Mouse (Mus musculus) liver, embryonic 16.5 days (tissue): Measurements from ENCODE around the gene Ptpn14. TPM values are rescaled to one million over a fixed set of nuclear protein-coding genes. Genes with fewer than 3 reads are reported as not detected.

Source experiments
- ATAC-seq: fragments of 200-750 bp; cut with Nextera tagmentation; 2 replicates; pipeline ENCODE4 v1.8.0; 2017; ENCODE audit warnings: low read depth, mild to moderate bottlenecking, moderate number of reproducible peaks, moderate library complexity
- H3K27ac ChIP-seq: fragments of 300-500 bp; sonication (generic); 2 replicates; pipeline ENCODE4 v1.5.1; 2014; ENCODE audit warnings: mild to moderate bottlenecking, low read length
- H3K27me3 ChIP-seq: fragments of 300-500 bp; sonication (generic); 2 replicates; pipeline ENCODE4 v1.6.1; 2014; ENCODE audit warnings: low read depth, low read length, mixed read lengths; ENCODE audit not compliant: control insufficient read depth, insufficient read depth
- H3K36me3 ChIP-seq: fragments of 300-500 bp; sonication (generic); 2 replicates; pipeline ENCODE4 v1.6.1; 2014; ENCODE audit warnings: mild to moderate bottlenecking; ENCODE audit not compliant: control insufficient read depth, insufficient read depth
- H3K4me1 ChIP-seq: fragments of 300-500 bp; sonication (generic); 2 replicates; pipeline ENCODE4 v1.6.1; 2014; ENCODE audit warnings: low read depth, low read length, mixed read lengths; ENCODE audit not compliant: control insufficient read depth
- H3K4me2 ChIP-seq: fragments of 300-500 bp; sonication (generic); 2 replicates; pipeline ENCODE4 v1.6.1; 2014; ENCODE audit warnings: low read depth, low read length, mixed read lengths
- H3K4me3 ChIP-seq: fragments of 300-500 bp; sonication (generic); 2 replicates; pipeline ENCODE4 v1.5.1; 2014; ENCODE audit warnings: low read depth, mild to moderate bottlenecking, low read length
- H3K9ac ChIP-seq: fragments of 300-500 bp; sonication (generic); 2 replicates; pipeline ENCODE4 v1.6.1; 2014; ENCODE audit warnings: low read depth, low read length
- H3K9me3 ChIP-seq: fragments of 300-500 bp; sonication (generic); replicated peaks from 2 replicates; pipeline ENCODE4 v1.6.1; 2016; ENCODE audit warnings: low read length; ENCODE audit not compliant: control insufficient read depth
- WGBS: fragments of 180-500 bp; shearing (Covaris S2); extraction: QIAGEN DNeasy Blood & Tissue Kit; methylation state at CpG from one replicate; pipeline ENCODE4 v1.1.7; 2014; ENCODE audit not compliant: insufficient replicate concordance; 5-methylcytosine and 5-hydroxymethylcytosine counted together
- polyA plus RNA-seq: library from polyadenylated mRNA; unstranded; fragments of >200 nt; fragmentation: Nextera tagmentation; extraction: Ambion mirVana; gene quantifications from 2 replicates; pipeline ENCODE4 v1.2.1, GENCODE M21; 2015

The Ptpn14 gene
- polyA plus RNA-seq, 1 experiment from 2014 or later, result 0.38 TPM

DNA sequence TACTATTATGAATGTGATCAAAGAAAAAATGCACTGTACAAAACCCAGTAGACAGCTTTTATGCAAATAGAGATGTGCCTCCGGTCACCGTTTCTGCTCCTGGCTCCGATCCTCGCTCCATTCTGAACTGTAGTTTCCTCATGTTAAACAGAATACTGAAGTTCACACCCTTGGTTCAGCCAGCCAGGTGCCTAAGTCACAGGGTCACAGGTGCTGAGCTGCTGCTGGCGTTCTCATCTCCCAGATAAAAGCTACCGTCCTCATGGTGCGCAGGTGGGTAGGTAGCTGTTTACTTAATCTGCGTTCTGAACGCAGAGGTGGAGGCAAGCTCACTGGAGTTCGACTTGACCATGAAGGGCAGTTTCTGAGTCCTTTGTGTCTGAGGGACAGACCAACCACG lies 75.7 kb downstream of the Ptpn14 start:
- WGBS, result 80% methylated on average over 11 of the region's 11 CpGs

DNA sequence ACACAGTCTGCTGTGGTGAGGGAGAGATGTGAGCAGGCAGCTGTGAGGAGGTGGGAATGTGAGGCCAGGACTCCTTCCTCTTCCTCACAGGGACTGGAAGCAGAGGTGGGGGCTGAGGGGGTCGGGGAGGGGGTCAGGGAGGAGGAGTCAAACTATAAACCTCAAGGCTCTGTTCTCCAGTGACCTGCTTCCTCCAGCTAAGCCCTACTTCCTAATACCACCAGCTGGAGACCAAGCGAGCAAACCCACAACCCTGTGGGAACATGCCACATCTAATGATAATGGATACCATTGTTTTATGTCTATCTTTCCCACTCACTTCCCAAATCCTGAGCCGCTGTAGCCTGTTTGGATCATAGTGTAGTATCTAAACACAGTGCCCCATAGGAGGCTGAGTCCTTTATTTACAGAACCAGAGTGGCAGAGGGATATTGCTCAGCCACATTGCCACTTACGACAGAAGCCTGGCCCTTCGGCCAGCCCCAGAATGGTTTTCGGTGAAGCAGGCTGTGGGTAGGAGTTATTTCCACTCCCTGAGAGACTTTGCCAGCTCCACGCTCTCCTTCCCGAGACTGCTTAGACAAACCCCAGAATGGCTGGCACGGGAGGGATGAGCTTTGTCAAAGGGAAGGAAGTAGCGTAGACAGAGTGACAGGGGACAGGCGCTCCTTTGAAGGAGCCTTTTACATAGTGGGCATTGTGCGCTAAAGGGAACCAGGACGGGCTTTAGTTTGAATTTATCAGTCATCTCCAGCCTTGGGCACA lies 78.6 kb downstream of the Ptpn14 start:
- Histone ChIP-seq H3K4me2 (no peak overlapping the region), H3K27ac (no peak overlapping the region), H3K27me3 (no peaks in the 10 kb centered on the region), H3K9me3 (0 out of 2 replicates have a peak, but pooled peaks cover 3% of the 10 kb centered on the region), H3K4me3 (no peak overlapping the region), H3K4me1 (peaks cover 8% of the 10 kb centered on the region), H3K36me3 (no peaks in the 10 kb centered on the region), H3K9ac (no peak overlapping the region)
- 44% methylated on average over 13 of the region's 13 CpGs for WGBS
- no peak for ATAC-seq

More for the DNA sequence above, 75.7 kb downstream of the Ptpn14 start:
- 0 out of 2 replicates have a peak, but pooled peaks cover 3% of the 10 kb centered on the region for H3K9me3 ChIP-seq
- no peak overlapping the region for H3K9ac ChIP-seq
- no peaks in the 10 kb centered on the region for H3K27me3 ChIP-seq
- no peak for ATAC-seq
- H3K4me1 ChIP-seq, result peaks cover 7% of the 10 kb centered on the region
- H3K4me3 ChIP-seq, result no peak overlapping the region
- H3K4me2 ChIP-seq, result no peak overlapping the region
- H3K27ac ChIP-seq, result no peak overlapping the region
- H3K36me3 ChIP-seq, result no peaks in the 10 kb centered on the region

DNA sequence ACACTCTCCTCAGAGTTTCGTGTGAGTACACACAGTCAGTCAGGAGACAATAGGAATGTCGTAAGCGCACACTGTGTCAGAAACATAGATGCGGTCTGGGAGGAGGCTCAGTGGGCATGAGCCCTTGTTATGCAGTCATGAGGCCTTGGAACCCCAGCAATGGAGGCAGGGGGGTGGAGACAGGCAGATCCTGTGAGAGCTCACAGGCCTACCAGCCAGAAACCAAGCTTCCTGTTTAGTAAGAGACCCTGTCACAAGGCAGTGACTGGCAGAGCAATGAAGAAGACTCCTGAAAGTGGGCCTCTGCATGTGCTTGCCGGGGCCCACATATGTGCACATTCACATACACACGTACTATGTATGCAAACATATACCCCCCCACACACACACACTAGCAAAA lies 79.9 kb downstream of the Ptpn14 start:
- no peaks in the 10 kb centered on the region for H3K27me3 ChIP-seq
- no peak overlapping the region for H3K9ac ChIP-seq
- H3K27ac ChIP-seq, result no peak overlapping the region
- H3K36me3 ChIP-seq, result no peaks in the 10 kb centered on the region
- H3K4me3 ChIP-seq, result no peak overlapping the region
- H3K4me2 ChIP-seq, result no peak overlapping the region
- 65% methylated on average over 6 of the region's 6 CpGs for WGBS
- ATAC-seq, result no peak
- H3K9me3 ChIP-seq, result no peaks in the 10 kb centered on the region
- H3K4me1 ChIP-seq, result peaks cover 15% of the 10 kb centered on the region

DNA sequence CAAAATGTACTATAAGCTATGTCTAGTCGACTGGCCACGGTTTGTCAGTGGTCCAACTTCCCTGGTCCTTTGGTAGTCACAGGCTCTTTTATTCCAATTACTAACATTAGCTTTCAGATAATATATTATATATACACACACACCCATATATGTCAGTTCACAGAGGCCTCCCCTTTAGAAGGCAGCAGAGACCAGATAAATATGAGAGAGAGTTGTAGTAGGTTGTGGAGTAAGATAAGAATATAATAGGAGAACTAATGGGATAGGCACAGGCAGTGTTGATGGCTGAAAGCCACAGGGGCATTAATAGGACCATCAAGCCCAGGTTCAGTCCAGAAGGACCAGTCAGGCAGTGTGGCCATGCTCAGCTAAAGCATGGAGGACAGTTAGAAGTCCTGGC lies 80.4 kb downstream of the Ptpn14 start:
- 39% methylated on average over 2 of the region's 2 CpGs for WGBS
- no peaks in the 10 kb centered on the region for H3K9me3 ChIP-seq
- ATAC-seq, result peak; percentile 80
- H3K4me1 ChIP-seq, result peaks cover 17% of the 10 kb centered on the region
- no peak overlapping the region for H3K4me2 ChIP-seq
- H3K36me3 ChIP-seq, result no peaks in the 10 kb centered on the region
- no peaks in the 10 kb centered on the region for H3K27me3 ChIP-seq
- no peak overlapping the region for H3K27ac ChIP-seq
- no peak overlapping the region for H3K4me3 ChIP-seq
- H3K9ac ChIP-seq, result no peak overlapping the region

DNA sequence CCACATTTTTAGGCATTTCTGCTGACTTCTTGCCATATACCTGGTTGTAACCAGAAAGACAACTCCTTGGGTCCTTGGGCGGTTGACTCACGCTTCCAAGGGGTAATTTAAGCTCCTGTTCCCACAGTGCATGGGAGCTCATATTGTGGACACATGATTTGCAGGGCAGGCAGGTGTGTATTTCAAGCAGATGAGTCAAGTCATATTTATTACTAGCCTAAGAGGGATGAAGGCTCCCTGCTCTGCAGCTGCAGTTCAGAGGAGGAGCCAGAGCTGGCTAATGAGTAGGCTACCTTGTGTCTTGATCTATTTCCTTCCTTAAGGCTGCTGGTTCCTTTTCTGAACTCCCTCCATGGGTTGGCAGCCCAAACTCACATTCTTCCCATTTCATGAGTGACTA lies 83.7 kb downstream of the Ptpn14 start:
- no peak for ATAC-seq
- no peak overlapping the region for H3K4me3 ChIP-seq

DNA sequence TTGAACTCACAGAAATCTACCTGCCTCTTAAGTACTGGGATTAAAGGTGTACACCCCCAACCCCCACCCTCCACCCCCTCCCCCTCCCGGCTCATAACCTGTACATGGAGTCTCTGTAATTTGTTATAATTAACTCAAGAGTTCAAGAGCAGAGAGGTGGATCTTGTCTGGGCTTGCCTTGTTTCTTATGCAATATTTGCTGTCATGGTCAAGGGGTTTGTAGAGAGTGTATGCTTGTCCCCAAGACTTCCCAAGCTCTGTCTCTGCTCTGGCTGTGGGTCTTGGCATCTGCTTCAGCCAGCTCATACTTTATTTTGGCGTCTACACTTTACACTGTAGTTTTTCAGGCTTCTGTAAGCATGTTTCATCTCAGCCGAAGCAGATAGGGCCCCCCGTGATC lies 86.3 kb downstream of the Ptpn14 start:
- Histone ChIP-seq H3K4me1 (peaks cover 9% of the 10 kb centered on the region), H3K27ac (no peak overlapping the region), H3K27me3 (no peaks in the 10 kb centered on the region), H3K36me3 (no peaks in the 10 kb centered on the region), H3K4me2 (no peak overlapping the region), H3K9ac (no peak overlapping the region), H3K4me3 (no peak overlapping the region), H3K9me3 (no peaks in the 10 kb centered on the region)
- 72% methylated on average over 4 of the region's 4 CpGs for WGBS
- no peak for ATAC-seq

More for the DNA sequence above, 83.7 kb downstream of the Ptpn14 start:
- Histone ChIP-seq H3K9me3 (no peaks in the 10 kb centered on the region), H3K9ac (no peak overlapping the region), H3K36me3 (no peaks in the 10 kb centered on the region), H3K4me1 (peaks cover 17% of the 10 kb centered on the region), H3K4me2 (no peak overlapping the region), H3K27me3 (no peaks in the 10 kb centered on the region), H3K27ac (no peak overlapping the region)
- WGBS, result 71% methylated on average over 2 of the region's 2 CpGs

DNA sequence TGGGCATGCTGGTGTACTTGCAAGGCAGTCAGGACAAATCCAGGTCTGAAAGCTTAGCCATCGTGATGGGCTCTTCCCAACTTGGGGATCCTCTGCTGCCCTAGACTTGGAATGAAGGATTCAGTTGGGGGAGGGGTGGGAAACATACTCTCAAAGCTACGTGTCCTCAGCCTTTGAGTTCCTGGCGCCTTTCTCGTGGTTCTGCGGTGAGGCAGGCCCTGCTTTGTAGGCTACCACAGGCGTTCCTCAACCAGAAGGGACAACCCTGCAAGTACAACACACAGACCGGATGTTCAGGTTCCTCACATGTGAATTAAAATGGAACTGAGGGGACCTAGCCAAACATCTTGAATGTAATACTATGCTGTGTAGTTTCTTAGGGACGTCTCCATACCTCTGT lies 89.0 kb downstream of the Ptpn14 start:
- Histone ChIP-seq H3K4me2 (no peak overlapping the region), H3K27ac (no peak overlapping the region), H3K27me3 (no peaks in the 10 kb centered on the region), H3K36me3 (no peaks in the 10 kb centered on the region), H3K9me3 (no peaks in the 10 kb centered on the region), H3K4me3 (no peak overlapping the region), H3K9ac (no peak overlapping the region), H3K4me1 (peaks cover 9% of the 10 kb centered on the region)
- no peak for ATAC-seq
- 66% methylated on average over 8 of the region's 8 CpGs for WGBS

DNA sequence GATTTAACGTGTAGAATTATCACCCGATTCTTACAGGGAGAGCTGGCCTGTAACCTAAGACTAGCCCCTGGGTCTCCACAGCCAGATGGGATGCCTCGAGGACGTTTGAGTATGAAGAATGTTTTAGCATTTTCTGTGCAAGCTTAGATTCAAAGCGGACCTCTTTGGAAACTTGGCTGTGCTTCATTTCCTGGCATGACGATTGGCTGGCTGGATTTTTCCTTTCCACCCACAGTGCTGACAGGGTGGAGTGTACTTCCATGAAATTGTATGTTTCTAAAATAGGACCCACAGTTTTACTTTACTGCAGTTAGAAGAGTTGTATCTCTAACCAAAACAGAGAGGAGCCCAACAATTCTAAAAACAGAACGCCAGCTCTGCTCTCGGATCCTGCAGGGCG lies 89.7 kb downstream of the Ptpn14 start:
- H3K27me3 ChIP-seq, result no peaks in the 10 kb centered on the region
- no peak overlapping the region for H3K9ac ChIP-seq
- no peaks in the 10 kb centered on the region for H3K36me3 ChIP-seq
- 69% methylated on average over 9 of the region's 9 CpGs for WGBS
- H3K4me3 ChIP-seq, result no peak overlapping the region
- no peak overlapping the region for H3K27ac ChIP-seq
- ATAC-seq, result no peak
- H3K4me1 ChIP-seq, result peaks cover 3% of the 10 kb centered on the region; the same call in 1 of the 2 replicates
- H3K4me2 ChIP-seq, result no peak overlapping the region
- H3K9me3 ChIP-seq, result no peaks in the 10 kb centered on the region

DNA sequence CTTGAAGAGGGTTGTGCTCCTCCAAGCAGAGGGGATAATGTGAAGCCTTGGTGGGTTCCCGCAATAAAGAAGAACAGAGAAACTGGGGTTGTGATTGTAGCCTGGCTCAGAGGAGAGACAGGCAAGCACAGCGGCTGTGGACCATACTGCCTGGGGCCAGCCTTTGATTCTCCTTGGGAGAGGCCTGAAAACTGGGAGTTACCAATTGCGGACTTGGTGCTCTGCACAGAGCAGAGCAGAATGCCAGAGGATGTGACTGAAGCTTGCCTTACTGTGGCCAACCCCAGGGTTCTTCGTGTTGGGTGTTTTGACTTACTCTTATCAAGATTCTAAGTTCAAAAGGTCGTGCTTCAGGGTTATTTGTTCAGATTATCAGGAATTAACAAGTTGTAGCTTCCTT lies 92.0 kb downstream of the Ptpn14 start:
- Histone ChIP-seq H3K4me1 (no peaks in the 10 kb centered on the region), H3K4me2 (no peak overlapping the region), H3K36me3 (no peaks in the 10 kb centered on the region), H3K27me3 (no peaks in the 10 kb centered on the region), H3K27ac (no peak overlapping the region), H3K4me3 (no peak overlapping the region), H3K9ac (no peak overlapping the region), H3K9me3 (no peaks in the 10 kb centered on the region)
- WGBS, result 46% methylated on average over 5 of the region's 5 CpGs
- no peak for ATAC-seq
